Mouse (Mus musculus) kidney, adult 9 months (tissue): ENCODE data around the gene Nfkbil1.

ENCODE experiments used
- DNase-seq: peaks from one replicate; pipeline ENCODE4 v3.0.0; 2022

Nfkbil1 gene

GRCm38 (mm10) chr17:35174201-35174977 lies 61.2 kb downstream of the Nfkbil1 start:
- DNase-seq, result no peak

- no peak for DNase-seq
These were observed 62.3 kb downstream of the Nfkbil1 start for GRCm38 (mm10) chr17:35173329-35173728.

DNA sequence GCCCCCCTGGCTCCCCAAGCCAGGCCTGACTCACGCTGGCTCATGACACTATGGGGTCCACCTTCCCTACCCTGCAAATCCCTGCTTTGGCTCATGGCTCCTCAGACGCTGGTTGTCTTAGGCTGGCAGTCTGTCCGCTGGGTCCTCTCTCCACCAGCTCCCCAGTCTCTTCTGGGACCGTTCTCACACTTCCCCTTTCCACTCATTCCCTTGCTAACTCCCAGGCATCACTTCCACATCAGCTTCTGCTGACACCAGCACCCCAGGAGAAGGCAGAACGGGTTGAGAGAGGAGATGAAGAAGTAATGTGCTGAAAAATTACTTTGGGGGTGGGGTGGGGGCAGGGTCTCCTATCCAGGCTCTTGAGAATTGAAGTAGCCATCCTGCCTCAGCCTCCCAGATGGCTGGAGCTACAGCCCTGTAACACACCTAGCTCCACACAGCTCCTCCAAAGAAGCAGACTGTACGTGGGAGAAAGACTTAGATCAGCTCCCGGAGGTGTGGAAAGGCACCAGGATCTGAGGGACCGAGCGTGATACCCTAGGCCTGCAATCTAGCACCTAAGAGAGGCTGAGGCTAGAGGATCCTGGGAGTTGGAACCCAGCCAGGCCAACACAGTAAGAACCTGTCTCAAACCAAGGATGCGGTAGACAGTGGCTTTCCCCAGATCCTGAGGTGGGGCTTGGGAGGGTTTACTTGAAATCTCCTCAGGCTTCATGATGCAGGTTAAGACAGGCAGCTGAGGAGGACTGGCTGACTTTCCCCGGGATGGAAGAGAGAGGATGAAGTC lies 63.0 kb downstream of the Nfkbil1 start:
- DNase-seq, result no peak
